Mouse (Mus musculus) bone marrow, adult 2 months (tissue): ENCODE measurements around the gene Trim11. TPM values are rescaled to one million over a fixed set of nuclear protein-coding genes. Genes with fewer than 3 reads are reported as not detected.

Experiments used
- H3K27ac ChIP-seq: fragments of 200-500 bp; 2 replicates; pipeline ENCODE4 v1.5.1; 2012; ENCODE audit warnings: low read depth, mild to moderate bottlenecking, control low read depth, inconsistent platforms, low read length; ENCODE audit not compliant: control insufficient read depth, poor library complexity, insufficient read depth
- H3K4me1 ChIP-seq: fragments of 200-500 bp; 2 replicates; pipeline ENCODE4 v1.6.1; 2011; ENCODE audit warnings: low read length; ENCODE audit not compliant: control insufficient read depth, insufficient read depth
- H3K4me3 ChIP-seq: fragments of 200-500 bp; replicated peaks from 2 replicates; pipeline ENCODE3; 2011; ENCODE audit warnings: mild to moderate bottlenecking, low read depth, low read length, control low read depth; ENCODE audit not compliant: control insufficient read depth
- CTCF ChIP-seq: fragments of 200-500 bp; IDR thresholded peaks from 2 replicates; pipeline ENCODE4 v1.5.1; 2011; ENCODE audit warnings: low read length, control low read depth; ENCODE audit not compliant: control insufficient read depth, insufficient read depth
- POLR2A ChIP-seq: fragments of 200-500 bp; IDR thresholded peaks from 2 replicates; pipeline ENCODE4 v1.6.1; 2011; ENCODE audit warnings: low read depth, mild to moderate bottlenecking, control low read depth, low read length, borderline replicate concordance; ENCODE audit not compliant: control insufficient read depth
- WGBS: fragments of 180-500 bp; shearing (Covaris S2); methylation state at CpG from one replicate; pipeline ENCODE4 v1.1.7; 2018; 5-methylcytosine and 5-hydroxymethylcytosine counted together
- polyA plus RNA-seq: library from polyadenylated mRNA; stranded (reverse); fragments of >200 nt; gene quantifications from 2 replicates; pipeline ENCODE4 v1.2.4, GENCODE M21; 2011; ENCODE audit warnings: low replicate concordance; ENCODE audit not compliant: missing spikeins, insufficient read depth, insufficient read length

Gene Trim11
- polyA plus RNA-seq, 1 experiment = 67.8 TPM

GRCm38 (mm10) chr11:58979661-58980060 is 1.8 kb downstream of the Trim11 start:
- peaks cover 11% of the 10 kb centered on the region for H3K4me1 ChIP-seq
- WGBS = 36% methylated on average over 7 of the region's 7 CpGs
- H3K27ac ChIP-seq = peak overlapping the region; percentile 48
- TF ChIP-seq CTCF (no peak), POLR2A (no peak)
- H3K4me3 ChIP-seq = peak overlapping the region; percentile 68

- peaks cover 11% of the 10 kb centered on the region for H3K4me1 ChIP-seq
- WGBS = 52% methylated on average over 5 of the region's 5 CpGs
- peak overlapping the region; percentile 39 for H3K27ac ChIP-seq
- H3K4me3 ChIP-seq = peak overlapping the region; percentile 18
- TF ChIP-seq POLR2A = no peak
- TF ChIP-seq CTCF = no peak
These were observed 2.6 kb downstream of the Trim11 start for GRCm38 (mm10) chr11:58980381-58980990.

- Histone ChIP-seq H3K27ac (peak overlapping the region; percentile 70), H3K4me3 (no peak overlapping the region), H3K4me1 (peaks cover 11% of the 10 kb centered on the region)
- 21% methylated on average over 14 of the region's 14 CpGs for WGBS
- TF ChIP-seq POLR2A = peak; percentile 68; the same call in 1 of the 2 replicates
- peak; percentile 90 for TF ChIP-seq CTCF
These were observed 3.9 kb downstream of the Trim11 start for GRCm38 (mm10) chr11:58981541-58982447.

GRCm38 (mm10) chr11:58982471-58983097 is 4.7 kb downstream of the Trim11 start:
- H3K27ac ChIP-seq = peak overlapping the region; percentile 70
- H3K4me3 ChIP-seq = no peak overlapping the region
- TF ChIP-seq POLR2A (no peak), CTCF (no peak)
- WGBS = 37% methylated on average over 18 of the region's 18 CpGs
- peaks cover 11% of the 10 kb centered on the region for H3K4me1 ChIP-seq

GRCm38 (mm10) chr11:58983691-58984341 is 5.9 kb downstream of the Trim11 start:
- Histone ChIP-seq H3K4me3 (no peak overlapping the region), H3K4me1 (peaks cover 11% of the 10 kb centered on the region), H3K27ac (no peak overlapping the region)
- no peak for TF ChIP-seq CTCF
- no peak for TF ChIP-seq POLR2A
- WGBS = 82% methylated on average over 6 of the region's 6 CpGs

- Histone ChIP-seq H3K4me1 (peaks cover 11% of the 10 kb centered on the region), H3K27ac (no peak overlapping the region), H3K4me3 (no peak overlapping the region)
- TF ChIP-seq CTCF (no peak), POLR2A (no peak)
- 77% methylated on average over 7 of the region's 7 CpGs for WGBS
These were observed 6.8 kb downstream of the Trim11 start for GRCm38 (mm10) chr11:58984657-58985056.

- no peak overlapping the region for H3K4me3 ChIP-seq
- WGBS = 92% methylated on average over 3 of the region's 3 CpGs
- H3K4me1 ChIP-seq = peaks cover 11% of the 10 kb centered on the region
- TF ChIP-seq CTCF (no peak), POLR2A (no peak)
- H3K27ac ChIP-seq = no peak overlapping the region
These were observed 7.5 kb downstream of the Trim11 start for GRCm38 (mm10) chr11:58985299-58985917.
